8 mouse cellular contexts compared by ENCODE assay signal in the genomic region with DNA sequence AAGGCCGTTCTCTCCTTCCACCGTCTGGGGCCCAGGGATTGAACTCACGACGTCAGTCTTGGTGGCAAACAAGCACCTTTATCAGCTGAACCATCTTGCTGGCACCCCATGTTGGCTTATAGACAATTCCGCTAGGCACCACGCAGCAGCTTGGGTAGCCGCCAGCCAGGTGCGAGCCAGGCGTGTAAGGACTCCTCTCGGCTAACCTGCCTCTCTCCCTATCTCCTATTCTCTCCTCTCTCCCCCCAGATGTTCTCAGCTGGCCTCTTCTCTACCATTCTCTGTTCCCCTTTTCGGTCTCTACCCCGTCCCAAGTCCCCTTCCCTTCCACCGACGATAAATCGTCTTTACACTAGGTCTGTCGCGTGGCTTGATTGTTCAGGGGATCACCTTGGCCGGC. TPM values are rescaled to one million over a fixed set of nuclear protein-coding genes. Genes with fewer than 3 reads are reported as not detected.
DNase-seq lines count a peak whose midpoint lies in the region; ATAC-seq and TF ChIP-seq lines count a peak whose summit lies in the region.

No protein-coding gene starts in this region.

- peaks cover 4% of the 10 kb centered on the region; the same call in 1 of the 2 replicates for H3K4me1 ChIP-seq in embryonic facial prominence, embryonic 11.5 days (ENCODE audit: control insufficient read depth, insufficient read depth, low read length)
- peaks cover 14% of the 10 kb centered on the region for H3K4me1 ChIP-seq in intestine, embryonic 14.5 days (replicated peaks; ENCODE audit: control insufficient read depth, insufficient read depth, low read length)
- peaks cover 16% of the 10 kb centered on the region for H3K4me1 ChIP-seq in midbrain, embryonic 16.5 days (ENCODE audit: control insufficient read depth, insufficient read depth, low read length)

- no peak for DNase-seq in layer of hippocampus, adult 2 months (ENCODE audit: low spot score in 2 of 2)
- no peak for DNase-seq in layer of hippocampus, postnatal 25 days (ENCODE audit: extremely low spot score in 1 of 2, low spot score in 1 of 2)
- no peak for DNase-seq in embryonic facial prominence, embryonic 11.5 days (ENCODE audit: low spot score)
- no peak for DNase-seq in intestine, embryonic 14.5 days (ENCODE audit: low spot score)
- DNase-seq in layer of hippocampus, postnatal 10 days (ENCODE audit: low spot score in 2 of 2): no peak
- DNase-seq in gastrocnemius, adult 18-20 months (ENCODE audit: low spot score): no peak
- DNase-seq in ovary, postnatal 36 days (ENCODE audit: low spot score): no peak

- WGBS in embryonic facial prominence, embryonic 11.5 days: 16% methylated on average over 18 of the region's 18 CpGs
- 12% methylated on average over 18 of the region's 18 CpGs for WGBS in intestine, embryonic 14.5 days
- 13% methylated on average over 18 of the region's 18 CpGs for WGBS in midbrain, embryonic 16.5 days

- no peaks in the 10 kb centered on the region for H3K36me3 ChIP-seq in embryonic facial prominence, embryonic 11.5 days (replicated peaks; ENCODE audit: control insufficient read depth, insufficient read depth, low read depth, low read length)
- peaks cover 18% of the 10 kb centered on the region for H3K36me3 ChIP-seq in intestine, embryonic 14.5 days (ENCODE audit: control insufficient read depth, insufficient read depth, low read length)
- H3K36me3 ChIP-seq in midbrain, embryonic 16.5 days (ENCODE audit: control insufficient read depth, insufficient read depth, low read length): no peaks in the 10 kb centered on the region

- peak overlapping the region; percentile 89 for H3K4me2 ChIP-seq in embryonic facial prominence, embryonic 11.5 days (ENCODE audit: low read depth, low read length)
- peak overlapping the region; percentile 90 for H3K4me2 ChIP-seq in intestine, embryonic 14.5 days (ENCODE audit: low read length)
- peak overlapping the region; percentile 78 for H3K4me2 ChIP-seq in midbrain, embryonic 16.5 days (ENCODE audit: low read length)

- no peaks in the 10 kb centered on the region for H3K27me3 ChIP-seq in embryonic facial prominence, embryonic 11.5 days (ENCODE audit: control insufficient read depth, insufficient read depth, low read length)
- no peaks in the 10 kb centered on the region for H3K27me3 ChIP-seq in intestine, embryonic 14.5 days (replicated peaks; ENCODE audit: control insufficient read depth, insufficient read depth, low read length)
- H3K27me3 ChIP-seq in midbrain, embryonic 16.5 days (ENCODE audit: control insufficient read depth, insufficient read depth, low read depth, low read length): no peaks in the 10 kb centered on the region

- H3K27ac ChIP-seq in layer of hippocampus, adult 2 months: peak overlapping the region; percentile 65; the same call in 1 of the 2 replicates
- 0 out of 2 replicates have a peak overlapping the region, but pooled peaks have one; percentile 10 for H3K27ac ChIP-seq in embryonic facial prominence, embryonic 11.5 days (replicated peaks; ENCODE audit: low read depth, low read length)
- H3K27ac ChIP-seq in intestine, embryonic 14.5 days (ENCODE audit: low read depth): peak overlapping the region; percentile 44; the same call in 1 of the 2 replicates
- peak overlapping the region; percentile 83 for H3K27ac ChIP-seq in midbrain, embryonic 16.5 days (ENCODE audit: low read length)

- peak overlapping the region; percentile 83 for H3K4me3 ChIP-seq in layer of hippocampus, adult 2 months
- peak overlapping the region; percentile 40 for H3K4me3 ChIP-seq in embryonic facial prominence, embryonic 11.5 days (ENCODE audit: low read depth, low read length)
- H3K4me3 ChIP-seq in intestine, embryonic 14.5 days (ENCODE audit: low read depth, low read length): peak overlapping the region; percentile 91
- peak overlapping the region; percentile 86 for H3K4me3 ChIP-seq in midbrain, embryonic 16.5 days (ENCODE audit: low read depth, low read length)

- H3K9me3 ChIP-seq in embryonic facial prominence, embryonic 11.5 days (replicated peaks; ENCODE audit: control insufficient read depth, low read length): no peaks in the 10 kb centered on the region
- no peaks in the 10 kb centered on the region for H3K9me3 ChIP-seq in intestine, embryonic 14.5 days (ENCODE audit: control insufficient read depth, low read length)
- no peaks in the 10 kb centered on the region; the same call in 1 of the 2 replicates for H3K9me3 ChIP-seq in midbrain, embryonic 16.5 days (replicated peaks; ENCODE audit: control insufficient read depth, low read length, poor library complexity, severe bottlenecking)

- TF ChIP-seq CTCF in layer of hippocampus, adult 2 months (conservative IDR thresholded peaks at IDR 0.05): no peak

- no peak for ATAC-seq in embryonic facial prominence, embryonic 11.5 days (replicated peaks; ENCODE audit: insufficient number of reproducible peaks, low FRiP score, low TSS enrichment, low read depth)
- ATAC-seq in intestine, embryonic 14.5 days (replicated peaks; ENCODE audit: low FRiP score, low TSS enrichment, low read depth): no peak
- ATAC-seq in midbrain, embryonic 16.5 days: no peak

- H3K9ac ChIP-seq in embryonic facial prominence, embryonic 11.5 days (replicated peaks; ENCODE audit: low read length): peak overlapping the region; percentile 80
- H3K9ac ChIP-seq in intestine, embryonic 14.5 days (ENCODE audit: low read length): peak overlapping the region; percentile 59
- peak overlapping the region; percentile 72 for H3K9ac ChIP-seq in midbrain, embryonic 16.5 days (ENCODE audit: low read depth, low read length)

RNA-seq across cellular contexts. Expression of a gene that starts 0.8 kb away (rescaled TPM):
- total RNA-seq in layer of hippocampus, adult 2 months (2021): 10 to 100 TPM; 93.1 to 93.5 TPM
- 100 to 1,000 TPM in 1 of 2 experiments, 10 to 100 TPM in 1; 92.3 to 104 TPM for total RNA-seq in layer of hippocampus, postnatal 25 days (2021)
- polyA plus RNA-seq in embryonic facial prominence, embryonic 11.5 days (2014; fragmentation: Nextera tagmentation; extraction: Ambion mirVana): 249 and 259 TPM in 2 replicates
- 348 and 351 TPM in 2 replicates for polyA plus RNA-seq in intestine, embryonic 14.5 days (2014; fragmentation: Nextera tagmentation; extraction: Ambion mirVana)
- 201 and 208 TPM in 2 replicates for polyA plus RNA-seq in midbrain, embryonic 16.5 days (2015; fragmentation: Nextera tagmentation; extraction: Ambion mirVana)
- total RNA-seq in layer of hippocampus, postnatal 10 days (2021): 100 to 1,000 TPM; 106 to 108 TPM
- total RNA-seq in gastrocnemius, adult 18-20 months (2021): 10 to 100 TPM; 29.5 to 34.0 TPM

RNA-seq across cellular contexts. Expression of a gene that starts 22.4 kb away (rescaled TPM):
- total RNA-seq in layer of hippocampus, adult 2 months (2021): 100 to 1,000 TPM; 245 to 254 TPM
- total RNA-seq in layer of hippocampus, postnatal 25 days (2021): 100 to 1,000 TPM; 222 to 256 TPM
- polyA plus RNA-seq in embryonic facial prominence, embryonic 11.5 days (2014; fragmentation: Nextera tagmentation; extraction: Ambion mirVana): 17.7 and 18.8 TPM in 2 replicates
- 19.3 and 20.5 TPM in 2 replicates for polyA plus RNA-seq in intestine, embryonic 14.5 days (2014; fragmentation: Nextera tagmentation; extraction: Ambion mirVana)
- 95.4 and 103 TPM in 2 replicates for polyA plus RNA-seq in midbrain, embryonic 16.5 days (2015; fragmentation: Nextera tagmentation; extraction: Ambion mirVana)
- 100 to 1,000 TPM; 128 to 131 TPM for total RNA-seq in layer of hippocampus, postnatal 10 days (2021)
- 100 to 1,000 TPM; 737 to 833 TPM for total RNA-seq in gastrocnemius, adult 18-20 months (2021)

RNA-seq across cellular contexts. Expression of a gene that starts 53.5 kb away (rescaled TPM):
- 10 to 100 TPM; 22.0 to 22.3 TPM for total RNA-seq in layer of hippocampus, adult 2 months (2021)
- 10 to 100 TPM; 19.0 to 19.8 TPM for total RNA-seq in layer of hippocampus, postnatal 25 days (2021)
- polyA plus RNA-seq in embryonic facial prominence, embryonic 11.5 days (2014; fragmentation: Nextera tagmentation; extraction: Ambion mirVana): 0.31 and 0.33 TPM in 2 replicates
- polyA plus RNA-seq in intestine, embryonic 14.5 days (2014; fragmentation: Nextera tagmentation; extraction: Ambion mirVana): 0.69 and 1.0 TPM in 2 replicates
- polyA plus RNA-seq in midbrain, embryonic 16.5 days (2015; fragmentation: Nextera tagmentation; extraction: Ambion mirVana): 3.4 and 4.0 TPM in 2 replicates
- 10 to 100 TPM; 12.5 to 12.7 TPM for total RNA-seq in layer of hippocampus, postnatal 10 days (2021)
- not detected for total RNA-seq in gastrocnemius, adult 18-20 months (2021)

RNA-seq across cellular contexts. Expression of a gene that starts 53.5 kb away (rescaled TPM):
- 10 to 100 TPM; 49.1 to 52.7 TPM for total RNA-seq in layer of hippocampus, adult 2 months (2021)
- 10 to 100 TPM; 46.8 to 47.1 TPM for total RNA-seq in layer of hippocampus, postnatal 25 days (2021)
- polyA plus RNA-seq in embryonic facial prominence, embryonic 11.5 days (2014; fragmentation: Nextera tagmentation; extraction: Ambion mirVana): 1.1 and 1.2 TPM in 2 replicates
- polyA plus RNA-seq in intestine, embryonic 14.5 days (2014; fragmentation: Nextera tagmentation; extraction: Ambion mirVana): 1.0 and 1.2 TPM in 2 replicates
- polyA plus RNA-seq in midbrain, embryonic 16.5 days (2015; fragmentation: Nextera tagmentation; extraction: Ambion mirVana): 16.7 and 20.3 TPM in 2 replicates
- total RNA-seq in layer of hippocampus, postnatal 10 days (2021): 10 to 100 TPM; 19.1 to 21.5 TPM
- under 1 TPM in 1 of 2 experiments, not detected in 1; 0.09 TPM for total RNA-seq in gastrocnemius, adult 18-20 months (2021)

Comparison
In these comparisons a context has a peak if more than half of its experiments do, and no peak if none do; other contexts are left out.
1. H3K27ac ChIP-seq: peak in every context shown above with its lines; median percentile 83 in midbrain, embryonic 16.5 days; 65 in layer of hippocampus, adult 2 months; 44 in intestine, embryonic 14.5 days; 10 in embryonic facial prominence, embryonic 11.5 days.
2. H3K4me3 ChIP-seq: peak in every context shown above with its lines; median percentile 91 in intestine, embryonic 14.5 days; 86 in midbrain, embryonic 16.5 days; 83 in layer of hippocampus, adult 2 months; 40 in embryonic facial prominence, embryonic 11.5 days.
3. RNA of a gene that starts 53.5 kb away (total RNA-seq): 22.0 to 22.3 TPM in layer of hippocampus, adult 2 months, 19.0 to 19.8 TPM in layer of hippocampus, postnatal 25 days and 12.5 to 12.7 TPM in layer of hippocampus, postnatal 10 days; not detected in gastrocnemius, adult 18-20 months; every median in the first group is over 10 times any median in the second.
4. Peak in every context shown above with its lines, with median percentiles within 50 percentile points of each other: H3K4me2 ChIP-seq and H3K9ac ChIP-seq.